Mouse (Mus musculus) olfactory bulb, adult 2 months (tissue): ENCODE data around the gene Rnf44. TPM values are rescaled to one million over a fixed set of nuclear protein-coding genes. Genes with fewer than 3 reads are reported as not detected.

ENCODE experiments used
- H3K27ac ChIP-seq: fragments of 200-500 bp; 2 replicates; pipeline ENCODE4 v1.5.1; 2012; ENCODE audit warnings: low read depth, low read length; ENCODE audit not compliant: insufficient read depth
- H3K4me1 ChIP-seq: fragments of 200-500 bp; 2 replicates; pipeline ENCODE4 v1.6.1; 2012; ENCODE audit warnings: low read length; ENCODE audit not compliant: control insufficient read depth, insufficient read depth
- H3K4me3 ChIP-seq: fragments of 200-500 bp; 2 replicates; pipeline ENCODE4 v1.5.1; 2012; ENCODE audit warnings: mild to moderate bottlenecking, low read depth, low read length, moderate library complexity; ENCODE audit not compliant: insufficient read depth
- CTCF ChIP-seq: fragments of 200-500 bp; IDR thresholded peaks from 2 replicates; pipeline ENCODE4 v1.5.1; 2012; ENCODE audit warnings: low read depth, mild to moderate bottlenecking, low read length, moderate library complexity; ENCODE audit not compliant: insufficient read depth
- POLR2A ChIP-seq: fragments of 200-500 bp; IDR thresholded peaks from 2 replicates; pipeline ENCODE4 v1.6.1; 2012; ENCODE audit warnings: mild to moderate bottlenecking, low read depth, low read length, moderate library complexity; ENCODE audit not compliant: insufficient read depth
- WGBS: fragments of 180-500 bp; shearing (Covaris S2); methylation state at CpG from one replicate; pipeline ENCODE4 v1.1.7; 2018; 5-methylcytosine and 5-hydroxymethylcytosine counted together
- polyA plus RNA-seq: library from polyadenylated mRNA; stranded (reverse); fragments of >200 nt; gene quantifications from 2 replicates; pipeline ENCODE4 v1.2.4, GENCODE M21; 2012; ENCODE audit warnings: low replicate concordance; ENCODE audit not compliant: missing spikeins, insufficient read depth, insufficient read length

Gene Rnf44
- polyA plus RNA-seq: not detected in 2 replicates

DNA sequence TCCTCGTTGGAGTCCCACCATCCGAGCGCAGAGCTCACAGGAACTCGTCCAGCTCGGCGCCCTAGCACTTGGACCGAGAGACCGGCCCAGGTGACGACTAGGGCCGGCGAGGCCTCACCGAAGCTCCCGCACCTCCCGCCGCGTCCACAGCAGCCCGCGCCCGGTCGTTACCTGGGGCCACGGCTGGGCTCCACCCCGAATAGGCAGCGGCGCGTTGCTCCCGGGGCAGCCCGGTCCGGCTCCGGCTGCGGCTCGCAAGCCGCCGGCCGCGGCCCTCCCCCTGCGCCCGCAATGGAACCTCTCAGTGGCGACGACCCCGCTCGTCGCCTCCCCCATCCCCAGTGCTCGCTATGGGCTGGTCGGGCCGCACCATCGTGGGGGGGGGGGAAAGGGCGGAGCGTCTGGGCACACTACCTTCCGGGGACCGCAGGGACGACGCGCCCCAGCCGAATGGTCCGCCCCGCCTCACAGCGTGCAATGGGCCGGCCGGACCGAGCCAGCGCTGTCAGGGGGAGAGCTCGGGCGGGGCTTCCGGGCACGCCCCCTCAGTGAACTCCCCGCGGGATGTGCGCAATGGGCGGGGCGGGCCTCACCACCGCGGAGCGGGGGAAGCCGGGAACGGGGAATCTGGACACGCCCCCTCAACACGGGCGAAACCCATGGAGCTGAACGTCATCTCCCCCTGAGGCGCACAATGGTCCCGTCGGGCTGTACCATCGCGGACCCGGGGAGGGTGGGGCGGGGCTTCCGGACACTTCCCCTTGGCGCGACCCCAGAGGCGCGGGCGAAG is at the start of gene Rnf44:
Rnf44 (minus strand) TSS at position 350 of the 790 bp plus-strand sequence.
- H3K27ac ChIP-seq: peak within 1 kb of the TSS; percentile 99
- WGBS: under 1% methylated on average over 91 of the region's 92 CpGs
- peaks cover 7% of the 10 kb centered on the region for H3K4me1 ChIP-seq
- H3K4me3 ChIP-seq: peak within 1 kb of the TSS; percentile 96
- TF ChIP-seq CTCF (no peak), POLR2A (peak; percentile 82)

DNA sequence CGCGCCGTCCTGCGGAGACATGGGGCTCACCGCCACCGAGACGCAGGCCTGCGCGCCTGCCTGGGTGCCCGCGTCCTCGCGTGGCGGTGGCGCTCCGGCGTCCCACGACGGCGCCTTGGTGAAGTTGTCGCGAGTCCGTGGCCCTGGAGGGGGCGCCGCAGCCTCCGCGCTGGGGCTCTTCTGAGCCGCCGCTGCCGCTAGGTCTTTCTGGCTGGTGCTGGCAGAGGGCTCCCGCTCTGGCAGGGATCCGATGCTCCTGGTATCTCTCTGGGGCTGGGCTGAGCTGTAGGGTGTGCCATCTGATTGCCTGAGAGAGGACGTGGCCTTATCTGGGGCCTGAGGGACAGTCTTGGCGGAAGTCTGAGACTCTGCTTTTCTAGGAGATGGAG is 44.5 kb upstream of the Rnf44 start:
- 12% methylated on average over 34 of the region's 34 CpGs for WGBS
- H3K27ac ChIP-seq: 0 out of 2 replicates have a peak overlapping the region, but pooled peaks have one; percentile 29
- TF ChIP-seq POLR2A (no peak), CTCF (no peak)
- H3K4me3 ChIP-seq: peak overlapping the region; percentile 26
- peaks cover 44% of the 10 kb centered on the region for H3K4me1 ChIP-seq

GRCm38 (mm10) chr13:54737488-54738212 is 43.9 kb upstream of the Rnf44 start:
- H3K4me3 ChIP-seq: peak overlapping the region; percentile 26
- WGBS: 15% methylated on average over 86 of the region's 87 CpGs
- 0 out of 2 replicates have a peak overlapping the region, but pooled peaks have one; percentile 35 for H3K27ac ChIP-seq
- H3K4me1 ChIP-seq: peaks cover 44% of the 10 kb centered on the region
- TF ChIP-seq CTCF (no peak), POLR2A (no peak)

GRCm38 (mm10) chr13:54736931-54737330 is 43.2 kb upstream of the Rnf44 start:
- Histone ChIP-seq H3K27ac (0 out of 2 replicates have a peak overlapping the region, but pooled peaks have one; percentile 35), H3K4me1 (peaks cover 44% of the 10 kb centered on the region), H3K4me3 (no peak overlapping the region)
- TF ChIP-seq CTCF: no peak
- TF ChIP-seq POLR2A: no peak
- 45% methylated on average over 3 of the region's 3 CpGs for WGBS

DNA sequence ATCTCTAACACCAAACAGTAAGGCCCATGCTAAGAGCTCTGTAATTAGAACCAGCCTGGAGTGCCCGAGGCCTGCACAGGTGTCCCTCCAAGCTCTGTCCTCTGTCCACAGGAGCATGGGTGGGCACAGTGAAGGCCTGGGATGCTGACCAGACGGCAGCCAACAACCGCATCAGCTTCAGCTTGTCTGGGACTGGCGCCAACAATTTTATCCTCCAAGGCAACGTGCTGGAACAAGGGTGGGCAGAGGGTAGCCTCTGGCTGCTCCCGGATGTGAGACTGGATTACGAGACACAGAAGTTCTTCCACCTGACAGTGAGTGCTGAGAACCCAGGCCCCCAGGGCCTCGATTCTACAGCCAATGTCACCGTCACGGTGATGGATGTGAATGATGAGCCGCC is 32.4 kb upstream of the Rnf44 start:
- 72% methylated on average over 11 of the region's 11 CpGs for WGBS
- Histone ChIP-seq H3K4me3 (no peak overlapping the region), H3K27ac (no peak overlapping the region), H3K4me1 (no peaks in the 10 kb centered on the region)
- TF ChIP-seq POLR2A (no peak), CTCF (no peak)

GRCm38 (mm10) chr13:54723143-54723542 is 29.4 kb upstream of the Rnf44 start:
- no peak for TF ChIP-seq CTCF
- no peak for TF ChIP-seq POLR2A
- no peak overlapping the region for H3K27ac ChIP-seq
- H3K4me1 ChIP-seq: 0 out of 2 replicates have a peak, but pooled peaks cover 6% of the 10 kb centered on the region
- 92% methylated on average over 3 of the region's 3 CpGs for WGBS
- H3K4me3 ChIP-seq: no peak overlapping the region

GRCm38 (mm10) chr13:54716916-54717315 is 23.2 kb upstream of the Rnf44 start:
- no peak overlapping the region for H3K4me3 ChIP-seq
- H3K27ac ChIP-seq: no peak overlapping the region
- H3K4me1 ChIP-seq: peaks cover 12% of the 10 kb centered on the region; the same call in 1 of the 2 replicates
- 1% methylated on average over 5 of the region's 5 CpGs for WGBS
- no peak for TF ChIP-seq POLR2A
- TF ChIP-seq CTCF: peak; percentile 67

GRCm38 (mm10) chr13:54714996-54715395 is 21.3 kb upstream of the Rnf44 start:
- 79% methylated on average over 10 of the region's 10 CpGs for WGBS
- Histone ChIP-seq H3K4me1 (peaks cover 12% of the 10 kb centered on the region; the same call in 1 of the 2 replicates), H3K4me3 (no peak overlapping the region), H3K27ac (no peak overlapping the region)
- TF ChIP-seq CTCF: no peak
- TF ChIP-seq POLR2A: no peak

- WGBS: 53% methylated on average over 4 of the region's 4 CpGs
- H3K27ac ChIP-seq: no peak overlapping the region
These were observed 20.7 kb upstream of the Rnf44 start for GRCm38 (mm10) chr13:54714393-54714792.

More at GRCm38 (mm10) chr13:54714393-54714792, 20.7 kb upstream of the Rnf44 start:
- Histone ChIP-seq H3K4me3 (no peak overlapping the region), H3K4me1 (peaks cover 12% of the 10 kb centered on the region; the same call in 1 of the 2 replicates)
- TF ChIP-seq POLR2A (no peak), CTCF (no peak)
